Comparison of ENCODE assay signal across 23 mouse cellular contexts in genomic region chrX:48441548-48441947, GRCm38 (mm10).
"Had no signal": no experiment of that assay in that cellular context is flagged by ENCODE, and none has a peak within 500 bp of the region (broad histone marks: within the 10 kb centered on the region; RNA-seq: fewer than 3 reads in every experiment).

No protein-coding gene starts in this region.

- H3K9ac ChIP-seq: embryonic facial prominence, embryonic 12.5 days; embryonic facial prominence, embryonic 13.5 days; embryonic facial prominence, embryonic 15.5 days; forebrain, embryonic 12.5 days; forebrain, embryonic 13.5 days; forebrain, embryonic 15.5 days; forebrain, postnatal 0 days had no signal

- H3K4me3 ChIP-seq: embryonic facial prominence, embryonic 10.5 days; embryonic facial prominence, embryonic 12.5 days; embryonic facial prominence, embryonic 13.5 days; embryonic facial prominence, embryonic 15.5 days; erythroblast, embryonic 14.5 days; forebrain, embryonic 10.5 days; forebrain, embryonic 12.5 days; forebrain, embryonic 13.5 days; forebrain, embryonic 15.5 days; heart, adult 2 months had no signal

- DNase-seq: cerebellum, adult 8-10 months; cerebellum, adult 9-10 months; cerebellum, adult 9-11 months; cerebellum, postnatal 10 days; cerebellum, postnatal 14 days; cerebellum, postnatal 25 days; cerebellum, postnatal 36 days; embryo, embryonic 11 days; forebrain, postnatal 0 days; gastrocnemius, postnatal 10 days; gastrocnemius, postnatal 36 days had no signal

- H3K4me1 ChIP-seq: embryonic facial prominence, embryonic 12.5 days; forebrain, embryonic 10.5 days; forebrain, embryonic 12.5 days; forebrain, embryonic 13.5 days; forebrain, embryonic 15.5 days had no signal

- H3K36me3 ChIP-seq: embryonic facial prominence, embryonic 10.5 days; embryonic facial prominence, embryonic 12.5 days; embryonic facial prominence, embryonic 13.5 days; embryonic facial prominence, embryonic 15.5 days; forebrain, embryonic 10.5 days; forebrain, embryonic 12.5 days; forebrain, embryonic 15.5 days had no signal

- H3K27me3 ChIP-seq: embryonic facial prominence, embryonic 12.5 days; embryonic facial prominence, embryonic 13.5 days; embryonic facial prominence, embryonic 15.5 days; forebrain, embryonic 12.5 days; forebrain, embryonic 13.5 days; forebrain, embryonic 15.5 days had no signal

- H3K9me3 ChIP-seq: embryonic facial prominence, embryonic 10.5 days; embryonic facial prominence, embryonic 12.5 days; embryonic facial prominence, embryonic 13.5 days; embryonic facial prominence, embryonic 15.5 days; forebrain, embryonic 10.5 days; forebrain, embryonic 12.5 days; forebrain, embryonic 13.5 days; forebrain, embryonic 15.5 days had no signal

- ATAC-seq: forebrain, embryonic 13.5 days; forebrain, embryonic 14.5 days; forebrain, embryonic 15.5 days; forebrain, embryonic 16.5 days; forebrain, postnatal 0 days had no signal

- H3K27ac ChIP-seq: embryonic facial prominence, embryonic 10.5 days; embryonic facial prominence, embryonic 12.5 days; embryonic facial prominence, embryonic 13.5 days; embryonic facial prominence, embryonic 15.5 days; forebrain, embryonic 10.5 days; forebrain, embryonic 12.5 days; forebrain, embryonic 13.5 days; forebrain, embryonic 15.5 days; heart, adult 2 months had no signal

- H3K4me2 ChIP-seq: embryonic facial prominence, embryonic 12.5 days; embryonic facial prominence, embryonic 13.5 days; embryonic facial prominence, embryonic 15.5 days; forebrain, embryonic 12.5 days; forebrain, embryonic 13.5 days; forebrain, embryonic 15.5 days had no signal
